Mouse (Mus musculus): ENCODE measurements around the gene A630095N17Rik.

A630095N17Rik gene

GRCm38 (mm10) chr1:75211141-75211708 lies 20.7 kb downstream of the A630095N17Rik start:
- no peak for DNase-seq

GRCm38 (mm10) chr1:75210136-75211087 lies 21.5 kb downstream of the A630095N17Rik start, which contains the start of the genes Glb1l and Stk16:
Gene Glb1l, minus strand, starts transcription at chr1:75210813.
Gene Stk16, plus strand, starts transcription at chr1:75210838.
- DNase-seq, result peak; percentile 96

- DNase-seq, result no peak
Measured at GRCm38 (mm10) chr1:75208967-75209678, 22.8 kb downstream of the A630095N17Rik start.

GRCm38 (mm10) chr1:75201236-75201635 lies 30.7 kb downstream of the A630095N17Rik start:
- DNase-seq, result no peak

GRCm38 (mm10) chr1:75192452-75192851 lies 39.5 kb downstream of the A630095N17Rik start:
- DNase-seq, result peak; percentile 60

- peak; percentile 99 for DNase-seq
Measured at GRCm38 (mm10) chr1:75191622-75192402, 40.1 kb downstream of the A630095N17Rik start, which contains the start of the genes Ankzf1 and Atg9a. Gene Ankzf1, plus strand, starts transcription at chr1:75192151. Gene Atg9a, minus strand, starts transcription at chr1:75192196.

GRCm38 (mm10) chr1:75191258-75191621 lies 40.7 kb downstream of the A630095N17Rik start:
- no peak for DNase-seq

GRCm38 (mm10) chr1:75190577-75190976 lies 41.3 kb downstream of the A630095N17Rik start:
- DNase-seq, result no peak

- DNase-seq, result no peak
Measured at GRCm38 (mm10) chr1:75187914-75188483, 43.9 kb downstream of the A630095N17Rik start.

- DNase-seq, result no peak
Measured at GRCm38 (mm10) chr1:75187126-75187525, 44.8 kb downstream of the A630095N17Rik start.

GRCm38 (mm10) chr1:75185495-75185894 lies 46.4 kb downstream of the A630095N17Rik start:
- DNase-seq, result no peak

- no peak for DNase-seq
Measured at GRCm38 (mm10) chr1:75182160-75182559, 49.7 kb downstream of the A630095N17Rik start.

GRCm38 (mm10) chr1:75181377-75181870 lies 50.5 kb downstream of the A630095N17Rik start:
- DNase-seq, result no peak

- DNase-seq, result no peak
Measured at GRCm38 (mm10) chr1:75180741-75181140, 51.2 kb downstream of the A630095N17Rik start.

- DNase-seq, result peak; percentile 95
Measured at GRCm38 (mm10) chr1:75180105-75180590, 51.8 kb downstream of the A630095N17Rik start, which contains the start of gene Abcb6. Gene Abcb6, minus strand, starts transcription at chr1:75180392.

GRCm38 (mm10) chr1:75179334-75180104 lies 52.4 kb downstream of the A630095N17Rik start:
- DNase-seq, result peak; percentile 48
